Mouse (Mus musculus) inflammation-experienced regulatory T-cells, adult 16 weeks (primary cell): ENCODE measurements around the gene Vmn1r155. TPM values are rescaled to one million over a fixed set of nuclear protein-coding genes. Genes with fewer than 3 reads are reported as not detected.

ENCODE experiments used
- polyA plus RNA-seq: library from polyadenylated mRNA; unstranded; fragments of 100-300 nt; shearing (Covaris generic); gene quantifications from one replicate; pipeline ENCODE4 v1.2.1, GENCODE M21; 2017

The Vmn1r155 gene
- not detected for polyA plus RNA-seq

GRCm38 (mm10) chr7:22657718-22658117 lies at the start of gene Vmn1r155:
Gene Vmn1r155, plus strand, starts transcription at chr7:22658018.

GRCm38 (mm10) chr7:22692217-22692616 lies 34.4 kb downstream of the Vmn1r155 start, which contains the start of gene Gm8693:
Gene Gm8693, minus strand, starts transcription at chr7:22692317.

Other genes starting within 250 kb of the Vmn1r155 start
- gene Vmn1r148, start 244.4 kb upstream of the Vmn1r155 start, polyA plus RNA-seq: not detected
- gene Vmn1r149, start 219.8 kb upstream of the Vmn1r155 start, polyA plus RNA-seq: not detected
- not detected for gene Gm10665, start 193.9 kb upstream of the Vmn1r155 start, polyA plus RNA-seq
- not detected for gene Vmn1r151, start 158.3 kb upstream of the Vmn1r155 start, polyA plus RNA-seq
- not detected for gene Vmn1r152, start 135.1 kb upstream of the Vmn1r155 start, polyA plus RNA-seq
- not detected for gene Gm8677, start 123.1 kb upstream of the Vmn1r155 start, polyA plus RNA-seq
- gene Gm4201, start 92.7 kb upstream of the Vmn1r155 start, polyA plus RNA-seq: not detected
- gene Gm4565, start 69.9 kb upstream of the Vmn1r155 start, polyA plus RNA-seq: not detected
- gene Gm8693, start 34.3 kb downstream of the Vmn1r155 start, polyA plus RNA-seq: not detected
- gene Gm4567, start 61.7 kb downstream of the Vmn1r155 start, polyA plus RNA-seq: not detected
- not detected for gene Vmn1r157, start 103.7 kb downstream of the Vmn1r155 start, polyA plus RNA-seq
- not detected for gene Vmn1r158, start 132.8 kb downstream of the Vmn1r155 start, polyA plus RNA-seq
- not detected for gene Vmn1r159, start 185.6 kb downstream of the Vmn1r155 start, polyA plus RNA-seq
- not detected for gene Vmn1r160, start 213.2 kb downstream of the Vmn1r155 start, polyA plus RNA-seq